Mouse (Mus musculus) c-Kit-negative CD71-positive TER-119-positive erythroid progenitor cells, embryonic 14.5 days (primary cell): ENCODE data around the gene Pzp.

ENCODE experiments used
- DNase-seq: peaks from one replicate; pipeline ENCODE4 v3.0.0-alpha.2; 2013; ENCODE audit warnings: low read depth, low spot score

Pzp gene

DNA sequence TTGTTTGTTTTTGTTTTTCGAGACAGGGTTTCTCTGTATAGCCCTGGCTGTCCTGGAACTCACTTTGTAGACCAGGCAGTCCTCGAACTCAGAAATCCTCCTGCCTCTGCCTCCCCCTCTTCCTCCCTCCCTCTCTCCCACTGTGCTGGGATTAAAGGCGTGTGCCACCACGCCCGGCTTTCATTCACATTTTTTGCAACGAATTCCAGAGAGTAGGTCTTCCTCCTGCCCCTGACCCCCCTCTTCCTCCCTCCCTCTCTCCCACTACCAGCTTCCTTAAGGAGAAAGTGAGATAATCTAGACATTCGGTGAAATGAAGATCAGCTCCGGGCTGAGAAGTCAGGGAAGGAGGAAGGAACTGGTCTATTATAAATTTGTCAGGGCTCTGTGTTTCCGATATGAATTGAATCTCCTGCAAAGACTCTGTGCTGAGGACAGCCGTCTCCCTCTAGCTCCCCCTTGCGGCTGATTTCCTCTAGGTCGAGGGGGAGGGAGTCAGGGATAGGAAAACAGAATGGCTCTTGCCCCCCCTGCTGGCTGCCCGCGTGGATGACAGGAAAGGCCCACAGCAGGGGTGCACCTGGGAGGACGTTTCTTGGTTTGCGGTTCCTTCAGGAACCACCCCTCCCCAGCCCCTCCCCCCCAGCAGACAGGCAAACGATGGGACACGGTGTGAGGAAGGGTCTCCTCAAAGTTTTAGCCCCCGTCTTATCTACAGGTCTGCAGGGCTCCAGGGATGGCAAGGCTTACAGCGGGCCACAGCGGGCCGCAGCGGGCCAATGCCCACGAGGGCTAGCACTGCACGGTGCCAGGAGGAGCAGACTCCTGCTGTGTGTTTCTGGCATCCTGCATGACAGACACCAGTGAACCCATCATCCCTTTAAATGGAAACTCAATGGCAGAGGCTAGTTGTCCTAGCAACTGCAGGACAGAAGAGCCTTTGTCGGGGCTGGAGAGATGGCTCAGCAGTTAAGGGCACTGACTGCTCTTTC, 46.8 kb downstream of the Pzp start:
- DNase-seq: peak; percentile 65

GRCm38 (mm10) chr6:128477495-128477894, 49.0 kb downstream of the Pzp start:
- DNase-seq: no peak

- DNase-seq: no peak
These were observed 52.4 kb downstream of the Pzp start for GRCm38 (mm10) chr6:128474112-128474511.

- no peak for DNase-seq
These were observed 57.1 kb downstream of the Pzp start for GRCm38 (mm10) chr6:128469451-128469850.

GRCm38 (mm10) chr6:128467298-128467697, 59.2 kb downstream of the Pzp start:
- DNase-seq: peak; percentile 38

- DNase-seq: no peak
These were observed 60.0 kb downstream of the Pzp start for GRCm38 (mm10) chr6:128466563-128466962.

DNA sequence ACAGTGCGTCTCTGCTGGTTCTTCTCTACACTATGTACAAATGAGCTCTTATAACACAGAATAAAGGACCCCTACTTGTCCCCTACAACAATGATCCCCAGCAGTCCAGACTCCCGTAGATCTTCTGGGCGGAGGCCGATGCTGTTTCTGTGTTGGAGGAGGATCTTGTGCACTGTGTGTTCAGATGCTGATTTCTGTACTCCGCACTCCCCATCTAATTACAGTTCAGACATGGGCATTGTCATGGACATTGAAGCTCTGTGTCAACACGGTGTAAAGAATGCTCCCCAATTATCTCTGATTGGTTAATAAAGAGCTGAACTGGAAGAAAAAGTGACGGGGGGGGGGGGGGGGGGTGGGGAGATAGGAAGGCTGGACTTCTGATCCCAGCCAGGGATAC, 60.5 kb downstream of the Pzp start:
- DNase-seq: no peak

- no peak for DNase-seq
These were observed 61.5 kb downstream of the Pzp start for GRCm38 (mm10) chr6:128464996-128465395.

GRCm38 (mm10) chr6:128461606-128462005, 64.9 kb downstream of the Pzp start:
- no peak for DNase-seq

DNA sequence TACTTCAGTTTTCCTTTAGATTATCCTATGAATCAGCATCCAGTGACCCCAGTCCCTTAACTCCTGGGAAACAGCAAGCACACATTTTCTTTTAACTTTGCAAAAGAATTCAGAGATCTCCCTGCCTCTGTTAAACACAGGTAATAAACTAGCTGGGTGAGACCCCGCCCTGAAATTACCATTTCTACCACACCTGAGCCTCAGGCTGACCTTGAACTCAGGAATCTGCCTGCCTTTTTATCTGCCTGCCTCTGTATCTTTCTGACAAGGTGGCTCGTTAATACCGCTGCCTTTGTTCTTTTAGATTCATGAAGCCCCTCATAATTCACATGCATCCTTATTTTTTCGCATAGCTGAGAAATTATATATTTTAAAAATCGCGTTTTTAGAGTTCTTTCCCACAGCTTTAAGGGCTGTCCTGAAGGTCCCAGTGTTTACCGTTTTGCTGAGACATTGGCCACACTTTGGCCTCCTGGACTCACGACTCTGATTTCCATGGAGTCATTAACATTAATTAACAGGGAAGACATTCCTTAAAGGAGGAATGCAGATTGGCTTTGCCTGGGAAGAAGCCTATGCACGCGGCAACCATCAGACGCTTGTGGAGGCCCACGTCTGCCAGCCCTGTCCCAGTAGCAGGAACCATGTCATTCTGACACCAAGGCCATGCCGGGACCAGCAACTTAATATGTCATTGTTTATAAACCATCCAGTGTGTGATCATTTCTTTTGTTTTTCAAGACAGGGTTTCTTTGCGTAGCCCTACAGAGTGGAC, 65.6 kb downstream of the Pzp start:
- no peak for DNase-seq

DNA sequence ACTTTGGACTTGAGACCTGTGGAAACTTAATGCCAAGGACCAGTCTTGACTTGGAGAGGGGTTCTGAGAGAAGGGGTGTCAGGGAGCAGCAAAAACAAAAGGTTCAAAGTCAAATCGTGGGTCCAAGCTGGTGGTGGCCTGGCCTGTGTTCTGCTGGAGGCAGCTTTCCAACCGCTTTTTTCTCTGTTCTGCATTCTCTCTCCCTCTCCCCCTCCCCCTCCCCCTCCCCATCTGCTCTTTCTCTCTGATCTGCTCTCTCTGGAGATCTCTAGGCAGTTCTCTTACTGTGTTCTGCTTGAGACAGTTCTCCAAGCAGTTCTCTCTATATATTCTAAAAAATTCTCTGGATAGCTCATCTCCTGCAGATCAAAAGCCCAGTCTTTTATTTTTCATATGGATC, 66.2 kb downstream of the Pzp start:
- no peak for DNase-seq

DNA sequence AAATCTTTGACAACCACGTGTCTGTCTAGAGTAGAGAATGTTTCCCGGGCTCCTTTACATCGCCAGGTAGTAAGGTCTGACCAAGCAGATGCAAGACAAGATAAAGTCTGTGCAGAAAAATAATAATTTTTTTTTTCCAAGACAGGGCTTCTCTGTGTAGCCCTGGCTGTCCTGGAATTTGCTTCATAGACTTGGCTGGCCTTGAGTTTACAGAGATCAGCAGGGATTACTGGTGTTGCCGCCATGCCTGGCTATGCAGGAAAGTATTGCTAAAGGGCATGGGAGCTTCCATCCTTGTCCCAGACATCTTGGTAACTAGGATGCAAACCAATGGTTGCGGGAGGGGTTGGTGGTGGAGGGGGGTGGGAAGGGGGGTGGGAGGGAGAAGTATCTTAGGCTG, 69.3 kb downstream of the Pzp start:
- DNase-seq: no peak

- DNase-seq: no peak
These were observed 70.5 kb downstream of the Pzp start for GRCm38 (mm10) chr6:128455835-128456605.

DNA sequence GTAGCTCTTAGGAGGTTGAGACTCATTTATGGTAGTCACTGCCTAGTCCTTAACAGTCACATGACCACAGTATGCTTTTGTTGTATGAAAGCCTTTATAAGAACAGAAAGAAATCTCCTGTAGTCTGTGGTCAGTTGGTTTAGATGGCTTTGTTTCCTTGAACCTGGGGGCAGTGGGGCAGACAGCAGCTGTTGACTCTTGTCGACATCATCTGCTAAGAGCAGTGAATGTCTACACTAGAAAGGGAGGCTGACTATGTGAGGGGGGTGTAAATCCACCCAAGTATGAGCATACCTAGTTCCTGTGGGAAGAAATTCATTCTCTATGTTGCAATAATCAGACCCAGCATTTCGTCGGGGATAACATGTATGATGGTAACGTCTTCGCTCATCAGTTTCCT, 79.5 kb downstream of the Pzp start:
- DNase-seq: no peak

DNA sequence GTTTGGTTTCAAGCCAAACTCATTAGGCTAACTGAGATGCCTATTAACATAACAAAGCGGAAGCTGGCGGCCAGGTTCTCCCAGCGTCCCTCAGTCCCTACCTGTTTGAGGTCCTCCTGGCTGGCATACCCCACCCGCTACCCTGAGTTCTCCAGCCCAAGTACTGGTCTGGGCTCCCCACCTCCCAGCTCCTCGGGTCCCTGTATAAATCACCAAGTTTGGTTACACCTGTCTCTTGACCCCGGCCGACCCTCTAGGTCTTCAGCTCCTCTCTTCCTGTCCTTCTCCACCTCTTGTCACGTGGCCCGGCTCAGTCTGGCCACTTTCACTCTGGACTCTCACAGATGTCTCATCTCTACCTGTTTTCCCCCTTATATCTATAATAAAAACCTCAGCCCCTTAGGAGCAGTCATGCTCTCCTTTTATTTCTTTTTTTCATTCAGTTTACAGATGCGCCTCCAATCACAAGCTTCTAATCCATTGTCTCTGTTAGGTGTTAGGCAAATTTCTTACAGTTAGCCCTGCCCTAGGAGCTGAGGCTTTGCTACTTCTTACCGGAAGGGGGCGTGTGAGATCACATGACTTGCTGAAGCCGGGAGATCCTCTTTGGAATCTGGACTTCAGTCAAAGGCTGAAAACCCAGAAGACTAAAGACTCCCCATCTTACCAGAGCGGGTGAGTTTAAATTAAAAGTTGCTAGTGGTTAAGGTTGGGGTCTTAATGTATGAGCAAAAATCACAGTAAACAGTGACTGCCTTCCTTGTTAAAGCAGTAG, 80.6 kb downstream of the Pzp start:
- no peak for DNase-seq

- no peak for DNase-seq
These were observed 86.3 kb downstream of the Pzp start for GRCm38 (mm10) chr6:128440238-128440637.

DNA sequence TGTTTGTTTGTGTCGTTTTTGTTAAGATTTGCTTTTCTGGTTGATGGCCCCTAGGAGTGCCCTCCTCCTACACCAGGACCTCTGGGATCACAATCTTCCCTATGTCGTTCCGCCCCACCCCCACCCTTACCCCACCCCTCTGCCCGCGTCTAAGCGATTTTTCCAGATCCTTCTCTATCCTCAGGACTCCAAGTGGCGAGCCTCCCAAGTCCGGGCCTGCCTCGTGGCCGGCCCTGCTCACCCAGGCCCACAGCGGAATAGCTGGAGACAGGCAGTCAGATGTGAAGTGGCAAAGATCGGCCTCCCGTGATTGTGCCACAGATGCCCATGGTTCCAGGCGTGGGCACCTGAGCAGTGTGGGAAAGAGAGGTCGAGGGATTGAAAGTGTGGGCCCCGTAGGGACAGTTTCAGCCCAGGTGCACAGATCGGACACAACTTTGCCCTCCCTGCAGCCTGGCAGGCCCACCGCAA, 87.6 kb downstream of the Pzp start:
- no peak for DNase-seq

- DNase-seq: peak; percentile 87
These were observed 88.1 kb downstream of the Pzp start, which contains the start of gene Fkbp4 for GRCm38 (mm10) chr6:128438317-128438870. TSS of gene Fkbp4 (minus strand) at chr6:128438677.

DNA sequence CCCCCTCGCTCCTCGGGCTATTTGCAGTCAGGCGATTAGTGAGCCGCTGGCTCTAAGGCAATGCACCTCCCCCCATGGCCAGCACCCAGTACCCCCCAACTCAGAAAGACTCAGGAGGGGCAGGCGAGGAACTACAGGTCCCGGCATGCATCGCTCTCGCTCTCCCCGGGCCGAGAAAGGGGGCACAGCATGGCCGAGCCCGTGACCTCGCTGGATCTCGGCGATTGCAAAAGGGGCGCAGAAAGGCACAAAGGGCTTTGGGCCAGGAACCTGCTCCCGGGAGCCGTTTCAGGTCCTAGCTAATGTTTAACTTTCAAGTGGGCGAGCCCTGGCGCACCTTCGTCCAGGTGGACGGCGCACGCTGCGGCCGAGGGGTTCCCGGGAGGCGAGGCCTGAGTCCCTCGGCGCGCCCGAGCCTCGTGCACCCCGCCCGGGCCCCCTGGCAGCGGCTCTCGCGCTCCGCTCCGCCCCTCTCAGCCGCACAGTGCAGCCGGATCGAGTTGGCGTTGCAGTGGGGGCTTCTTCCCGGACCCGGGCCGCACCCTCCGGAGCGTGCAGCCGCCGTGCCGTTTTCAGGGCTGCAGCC, 88.7 kb downstream of the Pzp start:
- DNase-seq: peak; percentile 19

GRCm38 (mm10) chr6:128437288-128437687, 89.2 kb downstream of the Pzp start:
- no peak for DNase-seq
